27 mouse cellular contexts compared by ENCODE assay signal in the genomic region with DNA sequence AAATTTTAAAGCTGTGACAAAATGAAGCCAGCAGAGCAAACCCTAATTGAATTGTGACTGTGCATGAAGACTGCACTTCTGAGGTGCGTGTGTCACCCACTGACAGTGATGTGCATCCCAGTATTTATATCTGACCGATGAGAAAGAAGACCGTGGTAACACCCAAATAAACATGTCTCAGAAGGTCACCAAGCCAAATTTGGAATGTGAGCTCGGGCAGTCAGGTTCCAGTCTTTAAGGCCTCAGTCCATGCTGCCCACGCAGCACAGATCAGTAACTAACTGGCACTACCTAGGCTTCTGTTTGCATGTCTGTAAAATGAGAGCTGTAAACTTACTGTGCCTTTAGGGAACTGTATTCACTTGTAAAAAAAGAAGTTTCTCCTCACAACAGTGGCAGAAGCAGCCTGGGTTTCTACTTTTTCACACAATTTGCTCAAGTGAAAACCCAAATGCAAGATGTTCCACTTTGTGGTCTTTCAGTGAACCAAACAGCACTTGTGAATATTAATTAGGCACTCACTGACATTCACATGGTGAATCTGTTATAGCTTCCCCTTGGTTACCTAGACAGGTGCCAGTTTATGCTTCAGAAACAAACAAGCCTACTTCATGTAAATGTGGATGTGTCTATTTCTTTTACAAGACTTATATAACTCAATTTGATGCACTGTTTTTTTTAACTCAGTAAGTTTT. TPM values are rescaled to one million over a fixed set of nuclear protein-coding genes. Genes with fewer than 3 reads are reported as not detected.
DNase-seq lines count a peak whose midpoint lies in the region; ATAC-seq lines count a peak whose summit lies in the region.
"Had no signal": no experiment of that assay in that cellular context is flagged by ENCODE, and none has a peak within 500 bp of the region (broad histone marks: within the 10 kb centered on the region; RNA-seq: fewer than 3 reads in every experiment).

No protein-coding gene starts in this region.

- peak; percentile 19 for DNase-seq in adrenal gland, adult 2 months
- no peak for DNase-seq in adrenal gland, postnatal 10 days
- peak; percentile 54 for DNase-seq in gastrocnemius, postnatal 25 days
- DNase-seq in gastrocnemius, postnatal 10 days: no peak
- DNase-seq in A20 (ENCODE audit: low read depth, low spot score): peak; percentile 68
- no peak for DNase-seq in urinary bladder, postnatal 10 days (ENCODE audit: low spot score)
- DNase-seq in retina, postnatal 1 day: no peak
- DNase-seq: cerebellum, adult 8-10 months; cerebellum, postnatal 25 days; heart, postnatal 36 days; kidney, adult 18-20 months; liver, embryonic 13.5 days; lung, adult 18-20 months; right cerebral cortex, adult 18-20 months; thymus, postnatal 4 days had no signal

- ATAC-seq in inflammation-experienced regulatory T-cells, adult 6 months: peak; percentile 48
- ATAC-seq: forebrain, embryonic 14.5 days; midbrain, embryonic 16.5 days had no signal

RNA-seq across cellular contexts. Expression of gene Hus1b, which starts 35.5 kb away (rescaled TPM):
- under 1 TPM; 0.23 to 0.31 TPM for total RNA-seq in adrenal gland, adult 2 months (2021)
- 0.27 TPM in 1 of 2 replicates, not detected in the other for polyA plus RNA-seq in adrenal gland, adult 2 months (2012; rRNA removed)
- under 1 TPM in 1 of 2 experiments, not detected in 1; 0.58 TPM for total RNA-seq in adrenal gland, postnatal 10 days (2021)
- under 1 TPM; 0.38 TPM for total RNA-seq in gastrocnemius, postnatal 25 days (2021)
- under 1 TPM in 1 of 2 experiments, not detected in 1; 0.26 TPM for total RNA-seq in gastrocnemius, postnatal 10 days (2021)
- polyA plus RNA-seq in inflammation-experienced regulatory T-cells, adult 6 months (2017; shearing (Covaris generic)): under 1 TPM in 2 of 3 experiments, not detected in 1; 0.86 to 0.91 TPM
- polyA plus RNA-seq: embryonic facial prominence, embryonic 15.5 days; heart, embryonic 11.5 days; heart, embryonic 16.5 days; hindbrain, embryonic 13.5 days; kidney, embryonic 16.5 days; limb, embryonic 10.5 days; limb, embryonic 15.5 days; liver, embryonic 13.5 days; lung, postnatal 0 days; midbrain, embryonic 16.5 days; neural tube, embryonic 11.5 days had no signal

Comparison
In these comparisons a context has a peak if more than half of its experiments do, and no peak if none do; other contexts are left out.
1. DNase-seq: peak in adrenal gland, adult 2 months (single experiment), gastrocnemius, postnatal 25 days (single experiment) and A20 (single experiment); none in adrenal gland, postnatal 10 days (single experiment), gastrocnemius, postnatal 10 days (single experiment), urinary bladder, postnatal 10 days (single experiment) and retina, postnatal 1 day (single experiment).